Comparison of ENCODE assay signal across 24 mouse cellular contexts in genomic region chr15:60392267-60392666, GRCm38 (mm10).
DNase-seq lines count a peak whose midpoint lies in the region; ATAC-seq and TF ChIP-seq lines count a peak whose summit lies in the region.
"Had no signal": no experiment of that assay in that cellular context is flagged by ENCODE, and none has a peak within 500 bp of the region (broad histone marks: within the 10 kb centered on the region; RNA-seq: fewer than 3 reads in every experiment).

No protein-coding gene starts in this region.

- TF ChIP-seq CTCF in hindbrain, postnatal 0 days (IDR thresholded peaks at IDR 0.05; ENCODE audit: low read depth), result no peak

- no peaks in the 10 kb centered on the region for H3K27me3 ChIP-seq in hindbrain, embryonic 13.5 days
- H3K27me3 ChIP-seq in hindbrain, embryonic 10.5 days (ENCODE audit: insufficient read depth, poor library complexity, severe bottlenecking), result no peaks in the 10 kb centered on the region
- no peaks in the 10 kb centered on the region for H3K27me3 ChIP-seq in midbrain, embryonic 13.5 days
- H3K27me3 ChIP-seq in midbrain, embryonic 10.5 days (ENCODE audit: low read depth, poor library complexity, severe bottlenecking), result no peaks in the 10 kb centered on the region
- no peaks in the 10 kb centered on the region for H3K27me3 ChIP-seq in hindbrain, postnatal 0 days (ENCODE audit: insufficient read depth, low read length)
- H3K27me3 ChIP-seq: CH12.LX; forebrain, embryonic 13.5 days; limb, embryonic 15.5 days; stomach, embryonic 15.5 days had no signal

- no peaks in the 10 kb centered on the region for H3K36me3 ChIP-seq in hindbrain, embryonic 13.5 days
- H3K36me3 ChIP-seq in hindbrain, embryonic 10.5 days, result no peaks in the 10 kb centered on the region
- no peaks in the 10 kb centered on the region for H3K36me3 ChIP-seq in midbrain, embryonic 13.5 days
- H3K36me3 ChIP-seq in midbrain, embryonic 10.5 days, result no peaks in the 10 kb centered on the region
- no peaks in the 10 kb centered on the region for H3K36me3 ChIP-seq in hindbrain, postnatal 0 days (ENCODE audit: insufficient read depth, low read length)
- H3K36me3 ChIP-seq: G1E; limb, embryonic 15.5 days; stomach, embryonic 15.5 days had no signal

- no peak for DNase-seq in hindbrain, embryonic 10.5 days (ENCODE audit: low spot score)
- no peak for DNase-seq in midbrain, embryonic 10.5 days (ENCODE audit: low spot score)
- peak; percentile 1 for DNase-seq in right cerebral cortex, postnatal 4 days
- DNase-seq in right cerebral cortex, adult 2 months (ENCODE audit: low spot score in 2 of 2), result no peak
- DNase-seq in hindbrain, postnatal 0 days (ENCODE audit: low spot score), result peak; percentile 55
- DNase-seq in ovary, adult 18-20 months (ENCODE audit: low spot score), result no peak
- DNase-seq: adrenal gland, adult 2 months; B cell, adult 2 months; cerebellum, adult 11-12 months; kidney, adult 9 months; kidney, postnatal 36 days; layer of hippocampus, adult 9-11 months; lung, embryonic 14.5 days; lung, postnatal 36 days had no signal

- no peaks in the 10 kb centered on the region for H3K4me1 ChIP-seq in hindbrain, embryonic 13.5 days (replicated peaks)
- H3K4me1 ChIP-seq in hindbrain, embryonic 10.5 days (replicated peaks), result no peaks in the 10 kb centered on the region
- no peaks in the 10 kb centered on the region for H3K4me1 ChIP-seq in midbrain, embryonic 13.5 days (replicated peaks)
- H3K4me1 ChIP-seq in midbrain, embryonic 10.5 days, result no peaks in the 10 kb centered on the region
- H3K4me1 ChIP-seq in hindbrain, postnatal 0 days (ENCODE audit: insufficient read depth, low read length), result no peaks in the 10 kb centered on the region
- H3K4me1 ChIP-seq: forebrain, embryonic 13.5 days; limb, embryonic 15.5 days; stomach, embryonic 15.5 days had no signal

- ATAC-seq in hindbrain, embryonic 13.5 days (ENCODE audit: low FRiP score), result peak; percentile 39; the same call in 1 of the 2 replicates
- ATAC-seq in midbrain, embryonic 13.5 days, result 0 out of 2 replicates have a peak, but pooled peaks have one; percentile 9
- ATAC-seq in hindbrain, postnatal 0 days, result peak; percentile 68; the same call in 1 of the 2 replicates
- ATAC-seq: forebrain, embryonic 13.5 days; intestine, embryonic 16.5 days had no signal

- H3K9ac ChIP-seq in hindbrain, embryonic 13.5 days, result no peak overlapping the region
- no peak overlapping the region for H3K9ac ChIP-seq in midbrain, embryonic 13.5 days (replicated peaks)
- no peak overlapping the region for H3K9ac ChIP-seq in hindbrain, postnatal 0 days (replicated peaks; ENCODE audit: low read length)
- H3K9ac ChIP-seq: forebrain, embryonic 13.5 days; limb, embryonic 15.5 days; liver, embryonic 14.5 days; lung, embryonic 14.5 days; stomach, embryonic 15.5 days had no signal

- 66% methylated on average over 7 of the region's 7 CpGs for WGBS in hindbrain, embryonic 13.5 days
- 86% methylated on average over 7 of the region's 7 CpGs for WGBS in hindbrain, embryonic 10.5 days
- WGBS in midbrain, embryonic 13.5 days, result 72% methylated on average over 7 of the region's 7 CpGs
- WGBS in midbrain, embryonic 10.5 days, result 89% methylated on average over 7 of the region's 7 CpGs
- WGBS in hindbrain, postnatal 0 days, result 46% methylated on average over 7 of the region's 7 CpGs

- no peak overlapping the region for H3K4me2 ChIP-seq in hindbrain, embryonic 13.5 days
- H3K4me2 ChIP-seq in midbrain, embryonic 13.5 days (replicated peaks), result no peak overlapping the region
- no peak overlapping the region for H3K4me2 ChIP-seq in hindbrain, postnatal 0 days (ENCODE audit: low read depth, low read length)
- H3K4me2 ChIP-seq: forebrain, embryonic 13.5 days; heart, embryonic 11.5 days; limb, embryonic 15.5 days; lung, embryonic 14.5 days; stomach, embryonic 15.5 days had no signal

- H3K4me3 ChIP-seq in hindbrain, embryonic 13.5 days, result no peak overlapping the region
- no peak overlapping the region for H3K4me3 ChIP-seq in hindbrain, embryonic 10.5 days
- H3K4me3 ChIP-seq in midbrain, embryonic 13.5 days (replicated peaks), result no peak overlapping the region
- no peak overlapping the region for H3K4me3 ChIP-seq in midbrain, embryonic 10.5 days
- H3K4me3 ChIP-seq in hindbrain, postnatal 0 days (ENCODE audit: low read length), result no peak overlapping the region
- H3K4me3 ChIP-seq: forebrain, embryonic 13.5 days; limb, embryonic 15.5 days; stomach, embryonic 15.5 days had no signal

- H3K9me3 ChIP-seq in hindbrain, embryonic 13.5 days, result no peaks in the 10 kb centered on the region
- no peaks in the 10 kb centered on the region for H3K9me3 ChIP-seq in hindbrain, embryonic 10.5 days
- no peaks in the 10 kb centered on the region for H3K9me3 ChIP-seq in midbrain, embryonic 13.5 days
- no peaks in the 10 kb centered on the region for H3K9me3 ChIP-seq in midbrain, embryonic 10.5 days (replicated peaks)
- no peaks in the 10 kb centered on the region for H3K9me3 ChIP-seq in hindbrain, postnatal 0 days (ENCODE audit: low read length)
- H3K9me3 ChIP-seq: forebrain, embryonic 13.5 days; G1E; limb, embryonic 15.5 days; stomach, embryonic 15.5 days had no signal

- no peak overlapping the region for H3K27ac ChIP-seq in hindbrain, embryonic 13.5 days
- H3K27ac ChIP-seq in hindbrain, embryonic 10.5 days, result no peak overlapping the region
- H3K27ac ChIP-seq in midbrain, embryonic 13.5 days, result no peak overlapping the region
- no peak overlapping the region for H3K27ac ChIP-seq in midbrain, embryonic 10.5 days (replicated peaks)
- no peak overlapping the region for H3K27ac ChIP-seq in hindbrain, postnatal 0 days
- H3K27ac ChIP-seq: forebrain, embryonic 13.5 days; limb, embryonic 15.5 days; liver, embryonic 14.5 days; stomach, embryonic 15.5 days had no signal

Comparison
In these comparisons a context has a peak if more than half of its experiments do, and no peak if none do; other contexts are left out.
1. DNase-seq: peak in right cerebral cortex, postnatal 4 days (single experiment) and hindbrain, postnatal 0 days (single experiment); none in hindbrain, embryonic 10.5 days (single experiment), midbrain, embryonic 10.5 days (single experiment), right cerebral cortex, adult 2 months (0 of 2) and ovary, adult 18-20 months (single experiment).
2. ATAC-seq: peak in every context shown above with its lines; median percentile 68 in hindbrain, postnatal 0 days; 39 in hindbrain, embryonic 13.5 days; 9 in midbrain, embryonic 13.5 days.